Mouse (Mus musculus) skeletal muscle tissue, postnatal 0 days (tissue): Measurements from ENCODE around the gene Neb. TPM values are rescaled to one million over a fixed set of nuclear protein-coding genes. Genes with fewer than 3 reads are reported as not detected.

Source experiments
- microRNA-seq, 2 experiments: library from miRNA; unstranded; fragments of <30 nt; microRNA quantifications; one replicate each; pipeline ENCODE4; 2016
- polyA plus RNA-seq: library from polyadenylated mRNA; unstranded; fragments of >200 nt; fragmentation: Nextera tagmentation; extraction: Ambion mirVana; gene quantifications from 2 replicates; pipeline ENCODE4 v1.2.1, GENCODE M21; 2015

The Neb gene
- polyA plus RNA-seq, result 1,924 and 2,234 TPM in 2 replicates

GRCm38 (mm10) chr2:52378448-52378804, at the start of gene Neb:
Gene Neb (minus strand): TSS chr2:52378474.

GRCm38 (mm10) chr2:52424747-52425522, 46.7 kb upstream of the Neb start, which contains the start of gene Arl5a:
Gene Arl5a (minus strand): TSS chr2:52424901.

Small RNA genes lying within 50 kb of the gene (microRNA-seq; reads per million reads assigned to microRNA genes)
- gene Gm22095, result 0 reads per million in 2 experiments

Other genes starting within 250 kb of the Neb start
- 18.7 and 20.3 TPM in 2 replicates for gene Arl5a, start 46.4 kb upstream of the Neb start, polyA plus RNA-seq